Mouse (Mus musculus): ENCODE measurements around the gene Fam83f.

GRCm38 (mm10) chr15:80721861-80722260, 50.2 kb downstream of the Fam83f start:
- TF ChIP-seq RCOR1 (IDR thresholded peaks at IDR 0.05; ENCODE audit: low read depth, low read length) (no peak), POLR2A (IDR thresholded peaks at IDR 0.05; ENCODE audit: control insufficient read depth in 1 of 2, insufficient read depth in 1 of 2, low read depth in 1 of 2, low read length in 2 of 2, poor library complexity in 1 of 2) (no peak), CTCF (IDR thresholded peaks at IDR 0.05 in 2 of 3, conservative IDR thresholded peaks at IDR 0.05 in 1 of 3; ENCODE audit: control insufficient read depth in 1 of 3, insufficient read depth in 1 of 3, low read depth in 2 of 3, low read length in 3 of 3, poor library complexity in 1 of 3, severe bottlenecking in 1 of 3) (no peak), MAZ (IDR thresholded peaks at IDR 0.05; ENCODE audit: low read depth, low read length) (no peak), MYB (IDR thresholded peaks at IDR 0.05; ENCODE audit: low read depth, low read length) (no peak), MXI1 (IDR thresholded peaks at IDR 0.05; ENCODE audit: low read depth, low read length) (no peak), TBP (IDR thresholded peaks at IDR 0.05; ENCODE audit: low read depth, low read length) (no peak), BHLHE40 (IDR thresholded peaks at IDR 0.05; ENCODE audit: borderline replicate concordance, low read depth, low read length) (no peak), EP300 (IDR thresholded peaks at IDR 0.05; ENCODE audit: low read depth in 1 of 2, low read length in 2 of 2) (no peak), CHD2 (IDR thresholded peaks at IDR 0.05; ENCODE audit: low read length) (no peak), GATA1 (IDR thresholded peaks at IDR 0.05; ENCODE audit: low read depth, low read length) (no peak)

Data from MEL (cell line).